Mouse (Mus musculus) intestine, embryonic 15.5 days (tissue): ENCODE results near the gene Lrp6. TPM values are rescaled to one million over a fixed set of nuclear protein-coding genes. Genes with fewer than 3 reads are reported as not detected.

ENCODE experiments used
- ATAC-seq: fragments of 200-750 bp; cut with Nextera tagmentation; 2 replicates; pipeline ENCODE4 v1.8.0; 2017; ENCODE audit warnings: moderate TSS enrichment, moderate library complexity
- H3K27ac ChIP-seq: fragments of 300-500 bp; sonication (generic); 2 replicates; pipeline ENCODE4 v1.5.1; 2015; ENCODE audit warnings: mild to moderate bottlenecking, inconsistent platforms
- H3K27me3 ChIP-seq: fragments of 300-500 bp; sonication (generic); replicated peaks from 2 replicates; pipeline ENCODE4 v1.6.1; 2015; ENCODE audit warnings: inconsistent platforms
- H3K36me3 ChIP-seq: fragments of 300-500 bp; sonication (generic); 2 replicates; pipeline ENCODE4 v1.6.1; 2015; ENCODE audit warnings: inconsistent platforms
- H3K4me1 ChIP-seq: fragments of 300-500 bp; sonication (generic); replicated peaks from 2 replicates; pipeline ENCODE4 v1.6.1; 2015; ENCODE audit warnings: inconsistent platforms
- H3K4me2 ChIP-seq: fragments of 300-500 bp; sonication (generic); replicated peaks from 2 replicates; pipeline ENCODE4 v1.6.1; 2015; ENCODE audit warnings: mild to moderate bottlenecking, inconsistent platforms
- H3K4me3 ChIP-seq: fragments of 300-500 bp; sonication (generic); replicated peaks from 2 replicates; pipeline ENCODE4 v1.5.1; 2015; ENCODE audit warnings: inconsistent platforms
- H3K9ac ChIP-seq: fragments of 300-500 bp; sonication (generic); 2 replicates; pipeline ENCODE4 v1.6.1; 2015; ENCODE audit warnings: inconsistent platforms
- H3K9me3 ChIP-seq: fragments of 300-500 bp; sonication (generic); 2 replicates; pipeline ENCODE4 v1.6.1; 2016; ENCODE audit warnings: inconsistent platforms
- WGBS: fragments of 180-500 bp; shearing (Covaris S2); methylation state at CpG from one replicate; pipeline ENCODE4 v1.1.7; 2015; 5-methylcytosine and 5-hydroxymethylcytosine counted together
- polyA plus RNA-seq: library from polyadenylated mRNA; unstranded; fragments of >200 nt; fragmentation: Nextera tagmentation; extraction: Ambion mirVana; gene quantifications from 2 replicates; pipeline ENCODE4 v1.2.1, GENCODE M21; 2015

Lrp6 gene
- 25.4 and 25.5 TPM in 2 replicates for polyA plus RNA-seq

- Histone ChIP-seq H3K4me3 (peak within 1 kb of the TSS; percentile 80), H3K27ac (peak within 1 kb of the TSS; percentile 99), H3K27me3 (no peaks in the 10 kb centered on the region), H3K4me1 (0 out of 2 replicates have a peak, but pooled peaks cover 3% of the 10 kb centered on the region), H3K36me3 (no peaks in the 10 kb centered on the region), H3K9ac (peak within 1 kb of the TSS; percentile 96), H3K4me2 (peak within 1 kb of the TSS; percentile 82), H3K9me3 (no peaks in the 10 kb centered on the region)
- WGBS: 0% methylated on average over 71 of the region's 99 CpGs
- ATAC-seq: peak; percentile 95
Measured at GRCm38 (mm10) chr6:134566818-134567485, at the start of gene Lrp6. Lrp6 (minus strand) TSS chr6:134566965.

DNA sequence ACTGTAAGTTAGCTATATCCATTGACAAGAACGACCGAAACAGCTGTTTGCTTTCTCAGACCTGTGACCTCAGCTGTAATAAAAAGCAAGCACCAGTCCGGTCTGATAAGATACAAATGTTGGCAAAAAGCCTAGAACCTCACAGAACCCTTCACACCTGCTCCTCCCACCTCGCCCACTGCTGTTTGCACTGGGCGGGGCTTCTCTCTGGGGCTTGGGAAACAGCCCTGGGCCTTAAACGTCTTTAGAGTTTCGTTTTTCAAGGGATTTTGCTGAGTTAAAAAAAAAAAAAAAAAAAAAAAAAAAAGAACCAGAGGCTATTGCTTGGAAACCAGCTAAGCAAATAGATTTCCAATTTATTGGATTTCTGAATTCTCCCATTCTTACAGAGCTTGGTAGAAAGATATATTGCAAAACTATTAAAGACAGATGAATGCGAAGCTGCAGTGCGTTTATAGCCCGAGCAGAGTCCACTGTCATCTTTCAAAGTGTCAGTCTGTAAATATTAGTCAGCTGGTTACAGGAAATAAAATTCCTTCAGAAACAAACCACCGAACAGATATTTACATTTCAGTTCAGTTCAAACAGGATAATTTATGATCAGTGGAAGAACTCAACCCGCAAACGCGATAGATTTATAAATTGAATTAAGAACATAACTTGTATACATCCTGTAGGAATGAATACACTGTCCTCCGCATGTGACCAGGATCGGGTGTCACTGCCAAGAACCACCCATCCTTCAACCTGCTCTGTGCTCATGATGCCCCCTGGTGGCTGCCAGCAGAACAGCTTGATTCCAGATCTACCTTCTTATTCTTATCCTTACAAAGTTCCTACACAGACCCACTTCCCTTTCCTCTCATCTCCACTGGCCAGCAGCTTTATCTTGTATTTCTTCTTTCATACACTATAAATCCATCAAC, 48.2 kb upstream of the Lrp6 start:
- Histone ChIP-seq H3K9ac (no peak overlapping the region), H3K4me3 (peak overlapping the region; percentile 10; the same call in 1 of the 2 replicates), H3K36me3 (no peaks in the 10 kb centered on the region), H3K27ac (no peak overlapping the region), H3K27me3 (no peaks in the 10 kb centered on the region), H3K9me3 (no peaks in the 10 kb centered on the region), H3K4me2 (peak overlapping the region; percentile 43), H3K4me1 (peaks cover 10% of the 10 kb centered on the region; the same call in 1 of the 2 replicates)
- peak; percentile 92 for ATAC-seq
- WGBS: 5% methylated on average over 16 of the region's 16 CpGs

GRCm38 (mm10) chr6:134614322-134614721, 47.6 kb upstream of the Lrp6 start:
- Histone ChIP-seq H3K9me3 (no peaks in the 10 kb centered on the region), H3K4me1 (peaks cover 10% of the 10 kb centered on the region; the same call in 1 of the 2 replicates), H3K27ac (no peak overlapping the region), H3K9ac (no peak overlapping the region), H3K4me2 (peak overlapping the region; percentile 43; the same call in 1 of the 2 replicates), H3K36me3 (no peaks in the 10 kb centered on the region), H3K4me3 (no peak overlapping the region), H3K27me3 (no peaks in the 10 kb centered on the region)
- whole genome bisulfite sequencing: 35% methylated on average over 4 of the region's 4 CpGs
- peak; percentile 67 for ATAC-seq

DNA sequence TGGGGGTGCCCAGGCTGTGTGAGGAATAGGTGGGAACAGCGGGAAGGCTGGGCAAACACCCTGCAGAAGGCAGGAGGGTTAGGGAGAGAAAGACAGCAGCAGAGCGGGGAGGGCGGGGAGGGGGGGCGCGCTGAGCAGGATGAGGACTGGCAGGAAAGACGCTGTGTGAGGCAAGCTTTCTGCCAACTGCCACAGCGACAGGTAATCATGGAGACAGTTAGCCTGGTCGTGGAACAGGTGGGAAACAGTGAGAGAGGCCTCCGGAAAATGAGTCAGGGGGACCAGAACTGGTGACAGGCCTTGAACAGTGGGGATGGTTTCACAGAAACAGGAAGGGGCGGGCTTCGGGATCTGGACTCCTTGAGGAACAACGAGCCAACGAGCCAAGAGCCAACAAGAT, 45.1 kb upstream of the Lrp6 start:
- Histone ChIP-seq H3K4me2 (0 out of 2 replicates have a peak overlapping the region, but pooled peaks have one; percentile 17), H3K9me3 (no peaks in the 10 kb centered on the region), H3K27me3 (no peaks in the 10 kb centered on the region), H3K4me3 (no peak overlapping the region), H3K36me3 (no peaks in the 10 kb centered on the region), H3K27ac (no peak overlapping the region), H3K4me1 (peaks cover 10% of the 10 kb centered on the region; the same call in 1 of the 2 replicates), H3K9ac (no peak overlapping the region)
- no peak for ATAC-seq
- 54% methylated on average over 13 of the region's 13 CpGs for WGBS

GRCm38 (mm10) chr6:134610380-134610779, 43.6 kb upstream of the Lrp6 start:
- Histone ChIP-seq H3K4me3 (no peak overlapping the region), H3K9me3 (no peaks in the 10 kb centered on the region), H3K4me2 (no peak overlapping the region), H3K27me3 (no peaks in the 10 kb centered on the region), H3K9ac (no peak overlapping the region), H3K27ac (no peak overlapping the region), H3K4me1 (peaks cover 14% of the 10 kb centered on the region; the same call in 1 of the 2 replicates), H3K36me3 (no peaks in the 10 kb centered on the region)
- 81% methylated on average over 9 of the region's 9 CpGs for WGBS
- ATAC-seq: no peak

DNA sequence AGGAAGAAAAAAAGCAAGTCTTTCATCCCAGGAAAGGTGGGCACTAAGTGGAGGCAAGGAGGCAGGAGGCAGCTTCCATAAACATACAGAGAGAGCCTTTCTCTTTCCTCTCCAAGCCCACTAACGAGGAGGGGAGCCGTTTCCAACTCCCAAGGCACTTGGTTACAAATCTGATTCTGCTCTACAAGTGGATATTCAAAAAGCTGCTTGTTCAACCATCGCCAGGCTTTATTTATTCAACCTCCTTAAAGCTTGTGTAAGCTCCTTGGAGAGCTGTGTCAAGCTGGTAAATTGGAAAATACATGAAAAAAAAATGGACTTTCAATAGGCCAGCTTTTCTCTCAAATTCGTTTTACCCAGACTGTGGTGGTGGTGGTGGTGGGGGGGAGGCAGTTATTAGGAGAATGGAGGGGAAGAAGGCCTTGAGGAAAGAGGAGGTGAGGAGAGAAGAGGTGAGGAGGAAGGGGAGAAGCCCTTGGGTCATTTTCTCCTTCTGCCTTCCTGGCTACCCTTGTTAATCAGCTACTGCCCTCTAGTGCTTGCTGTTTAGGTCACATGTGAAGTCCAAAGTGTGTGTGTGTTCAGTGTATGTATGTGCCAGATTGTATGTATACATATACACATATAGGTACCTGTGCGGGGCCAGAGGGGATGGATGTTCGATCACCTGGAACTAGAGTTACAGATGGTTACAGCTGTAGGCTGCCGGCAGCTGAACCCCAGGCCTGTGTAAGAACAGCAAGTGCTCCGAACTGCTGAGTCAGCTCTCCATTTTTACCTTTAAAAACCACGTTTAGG, 40.4 kb upstream of the Lrp6 start:
- peak; percentile 48 for ATAC-seq
- Histone ChIP-seq H3K4me3 (no peak overlapping the region), H3K4me1 (0 out of 2 replicates have a peak, but pooled peaks cover 8% of the 10 kb centered on the region), H3K27me3 (no peaks in the 10 kb centered on the region), H3K9me3 (no peaks in the 10 kb centered on the region), H3K9ac (no peak overlapping the region), H3K4me2 (no peak overlapping the region), H3K27ac (no peak overlapping the region), H3K36me3 (no peaks in the 10 kb centered on the region)
- WGBS: 57% methylated on average over 9 of the region's 9 CpGs

- Histone ChIP-seq H3K27me3 (no peaks in the 10 kb centered on the region), H3K4me1 (peaks cover 7% of the 10 kb centered on the region; the same call in 1 of the 2 replicates), H3K4me3 (no peak overlapping the region), H3K36me3 (no peaks in the 10 kb centered on the region), H3K4me2 (no peak overlapping the region), H3K9me3 (no peaks in the 10 kb centered on the region), H3K27ac (no peak overlapping the region), H3K9ac (no peak overlapping the region)
- 69% methylated on average over 6 of the region's 6 CpGs for WGBS
- no peak for ATAC-seq
Measured at GRCm38 (mm10) chr6:134606540-134606939, 39.8 kb upstream of the Lrp6 start.

DNA sequence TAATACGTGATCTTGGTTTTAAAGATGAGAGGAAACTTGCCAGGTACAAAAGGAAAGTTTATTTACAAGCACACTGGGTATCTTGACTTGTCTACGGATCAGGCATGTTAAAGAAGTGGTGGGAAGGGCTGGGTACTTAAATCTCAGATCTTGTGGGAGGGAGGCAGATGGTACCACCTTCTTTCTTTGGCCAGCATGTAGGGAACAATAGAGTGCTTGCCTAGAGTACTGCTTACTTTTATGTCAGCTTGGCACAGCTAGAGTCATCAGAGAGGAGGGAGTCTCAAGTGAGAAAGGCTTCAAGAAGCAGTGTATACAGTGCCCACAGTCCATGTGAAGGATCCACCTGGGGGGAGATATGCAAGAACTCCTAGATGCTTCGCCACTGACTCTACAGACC, 38.4 kb upstream of the Lrp6 start:
- WGBS: 86% methylated on average over 3 of the region's 3 CpGs
- Histone ChIP-seq H3K9ac (no peak overlapping the region), H3K9me3 (no peaks in the 10 kb centered on the region), H3K36me3 (no peaks in the 10 kb centered on the region), H3K27me3 (no peaks in the 10 kb centered on the region), H3K27ac (no peak overlapping the region), H3K4me2 (no peak overlapping the region), H3K4me1 (peaks cover 7% of the 10 kb centered on the region; the same call in 1 of the 2 replicates), H3K4me3 (no peak overlapping the region)
- ATAC-seq: no peak

DNA sequence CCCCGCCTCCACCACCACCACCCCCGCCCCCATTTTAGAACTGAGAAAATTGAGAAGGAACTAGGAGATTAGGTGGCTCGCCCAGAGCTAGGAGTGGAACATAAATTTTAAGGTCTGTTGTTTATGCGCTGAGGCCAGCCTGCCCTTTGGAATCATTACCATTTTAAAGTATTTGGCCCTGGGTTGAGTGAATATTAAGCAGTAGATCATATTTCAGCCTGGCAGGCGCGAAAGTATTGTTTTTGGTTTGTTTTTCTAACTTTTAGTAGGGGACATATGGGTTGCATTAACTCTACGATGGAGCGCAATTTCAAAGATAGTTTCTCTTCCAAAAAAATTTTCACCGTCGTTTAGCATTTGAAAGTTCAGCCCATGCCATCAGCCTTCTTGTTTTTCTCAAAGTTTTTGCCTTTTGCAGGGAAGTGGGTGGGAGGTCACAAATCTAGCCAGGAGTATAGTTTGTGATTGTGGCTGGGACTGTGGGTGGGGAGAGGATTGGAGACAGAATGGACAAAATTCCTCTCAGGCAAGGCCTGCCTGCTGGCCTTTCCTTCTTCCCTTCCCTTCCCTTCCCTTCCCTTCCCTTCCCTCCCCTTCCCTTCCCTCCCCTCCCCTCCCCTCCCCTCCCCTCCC, 35.7 kb upstream of the Lrp6 start:
- WGBS: 35% methylated on average over 10 of the region's 10 CpGs
- Histone ChIP-seq H3K27me3 (no peaks in the 10 kb centered on the region), H3K4me1 (peaks cover 7% of the 10 kb centered on the region; the same call in 1 of the 2 replicates), H3K9ac (no peak overlapping the region), H3K36me3 (no peaks in the 10 kb centered on the region), H3K4me2 (no peak overlapping the region), H3K9me3 (no peaks in the 10 kb centered on the region), H3K4me3 (no peak overlapping the region), H3K27ac (no peak overlapping the region)
- ATAC-seq: no peak

- H3K27me3 ChIP-seq: no peaks in the 10 kb centered on the region
- no peak overlapping the region for H3K27ac ChIP-seq
- H3K4me1 ChIP-seq: peaks cover 7% of the 10 kb centered on the region; the same call in 1 of the 2 replicates
- no peaks in the 10 kb centered on the region for H3K9me3 ChIP-seq
- ATAC-seq: no peak; the same call in 1 of the 2 replicates
- 36% methylated on average over 3 of the region's 3 CpGs for WGBS
- H3K4me3 ChIP-seq: no peak overlapping the region
- H3K9ac ChIP-seq: no peak overlapping the region
- no peaks in the 10 kb centered on the region for H3K36me3 ChIP-seq
- H3K4me2 ChIP-seq: no peak overlapping the region
Measured at GRCm38 (mm10) chr6:134601766-134602165, 35.0 kb upstream of the Lrp6 start.

DNA sequence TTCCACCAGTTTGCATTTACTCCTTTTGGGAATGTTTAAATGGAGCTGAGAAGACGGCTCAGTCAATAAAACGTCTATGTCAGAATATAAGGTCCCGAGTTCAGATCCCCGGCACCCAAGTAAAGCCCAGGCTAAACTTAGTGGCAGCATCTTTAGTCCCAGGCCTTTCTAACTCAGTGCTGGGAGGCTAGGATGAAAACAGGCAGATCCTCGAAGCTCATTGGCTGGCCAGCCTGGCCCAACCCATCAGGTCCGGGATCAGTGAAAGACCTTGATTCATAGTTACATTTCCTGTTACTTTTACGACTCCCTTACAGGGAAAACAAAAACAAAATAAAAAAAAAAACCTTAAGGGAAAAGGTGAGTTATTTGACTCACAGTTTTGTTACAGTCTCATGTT, 34.4 kb upstream of the Lrp6 start:
- WGBS: 59% methylated on average over 7 of the region's 7 CpGs
- Histone ChIP-seq H3K9me3 (no peaks in the 10 kb centered on the region), H3K4me2 (no peak overlapping the region), H3K36me3 (no peaks in the 10 kb centered on the region), H3K4me1 (peaks cover 3% of the 10 kb centered on the region; the same call in 1 of the 2 replicates), H3K4me3 (no peak overlapping the region), H3K27ac (no peak overlapping the region), H3K9ac (no peak overlapping the region), H3K27me3 (no peaks in the 10 kb centered on the region)
- no peak for ATAC-seq
